Mouse (Mus musculus) embryo, embryonic 11.5 days (tissue): ENCODE results near the gene Terf2.
"Not testable (repeated sequence)": the region's sequence is repeated elsewhere in the genome, so short reads cannot be mapped to it uniquely, and the experiment has no call there.

Experiments used
- DNase-seq: peaks from one replicate; pipeline ENCODE4 v3.0.0-alpha.2; 2012; ENCODE audit warnings: low read depth, low spot score

Gene Terf2

GRCm38 (mm10) chr8:107056973-107057369 lies 39.4 kb downstream of the Terf2 start:
- no peak for DNase-seq

- DNase-seq = peak; percentile 95
Observed at GRCm38 (mm10) chr8:107056076-107056972, 40.0 kb downstream of the Terf2 start, which contains the start of the genes Cog8 and Nip7. Gene Cog8, minus strand, starts transcription at chr8:107056689. Gene Nip7, plus strand, starts transcription at chr8:107056877.

- DNase-seq = no peak
Observed at GRCm38 (mm10) chr8:107052046-107052445, 44.3 kb downstream of the Terf2 start.

GRCm38 (mm10) chr8:107049480-107049879 lies 46.9 kb downstream of the Terf2 start:
- DNase-seq = no peak

GRCm38 (mm10) chr8:107048061-107048941 lies 48.0 kb downstream of the Terf2 start, which contains the start of gene Pdf:
Gene Pdf, minus strand, starts transcription at chr8:107048614.
- peak; percentile 56 for DNase-seq

- DNase-seq = no peak
Observed at GRCm38 (mm10) chr8:107046976-107047375, 49.4 kb downstream of the Terf2 start.

- no peak for DNase-seq
Observed at GRCm38 (mm10) chr8:107045478-107045877, 50.9 kb downstream of the Terf2 start.

GRCm38 (mm10) chr8:107040632-107041031 lies 55.7 kb downstream of the Terf2 start:
- no peak for DNase-seq

GRCm38 (mm10) chr8:107036626-107037025 lies 59.7 kb downstream of the Terf2 start:
- no peak for DNase-seq

- no peak for DNase-seq
Observed at GRCm38 (mm10) chr8:107035641-107036040, 60.7 kb downstream of the Terf2 start.

GRCm38 (mm10) chr8:107033609-107034008 lies 62.7 kb downstream of the Terf2 start:
- not testable (repeated sequence) for DNase-seq

GRCm38 (mm10) chr8:107031577-107032090 lies 64.7 kb downstream of the Terf2 start:
- no peak for DNase-seq

- peak; percentile 89 for DNase-seq
Observed at GRCm38 (mm10) chr8:107030650-107031576, 65.4 kb downstream of the Terf2 start, which contains the start of gene Vps4a. Gene Vps4a, plus strand, starts transcription at chr8:107031222.

- DNase-seq = no peak
Observed at GRCm38 (mm10) chr8:107030058-107030457, 66.3 kb downstream of the Terf2 start.

- DNase-seq = no peak
Observed at GRCm38 (mm10) chr8:107029310-107029709, 67.0 kb downstream of the Terf2 start.

- no peak for DNase-seq
Observed at GRCm38 (mm10) chr8:107023479-107023878, 72.9 kb downstream of the Terf2 start.
